Mouse (Mus musculus) CH12.LX (cell line): ENCODE measurements around the gene Taf4. TPM values are rescaled to one million over a fixed set of nuclear protein-coding genes. Genes with fewer than 3 reads are reported as not detected.

Experiments
- DNase-seq: peaks from one replicate; pipeline ENCODE4 v3.0.0-alpha.2; 2013; ENCODE audit errors: extremely low read depth
- H3K27ac ChIP-seq: 2 replicates; pipeline ENCODE4 v1.5.1; 2012; ENCODE audit warnings: low read depth, mild to moderate bottlenecking, control low read depth, moderate library complexity; ENCODE audit not compliant: insufficient read depth
- H3K27me3 ChIP-seq: replicated peaks from 2 replicates; pipeline ENCODE3; 2012; ENCODE audit warnings: inconsistent platforms
- H3K36me3 ChIP-seq, 2 experiments: replicated peaks in 1 of 2; 2 replicates each; pipeline versions ENCODE3 to v1.6.1; 2012; ENCODE audit warnings: inconsistent platforms in 1 of 2, low read length in 1 of 2, mild to moderate bottlenecking in 1 of 2, mixed read lengths in 1 of 2, moderate library complexity in 1 of 2; ENCODE audit not compliant: control insufficient read depth in 1 of 2, insufficient read depth in 1 of 2
- H3K4me1 ChIP-seq, 2 experiments: 2 replicates each; pipeline ENCODE4 v1.6.1; 2012; ENCODE audit warnings: inconsistent platforms in 1 of 2, moderate library complexity in 1 of 2; ENCODE audit not compliant: insufficient read depth in 2 of 2, control insufficient read depth in 1 of 2
- H3K4me2 ChIP-seq: 2 replicates; pipeline ENCODE4 v1.6.1; 2012; ENCODE audit warnings: low read depth, mild to moderate bottlenecking, control low read depth; ENCODE audit not compliant: poor library complexity, insufficient read depth, severe bottlenecking
- H3K4me3 ChIP-seq, 3 experiments: fragments of 150-350 bp in 1 of 3; sonication (generic) in 1 of 3; replicated peaks in 1 of 3; 2 replicates each; pipeline versions ENCODE3 to v1.5.1; 2011 to 2012; ENCODE audit warnings: low read depth in 2 of 3, low read length in 2 of 3, mild to moderate bottlenecking in 2 of 3, moderate library complexity in 2 of 3, control low read depth in 1 of 3, improper control_type of control experiment in 1 of 3, inconsistent platforms in 1 of 3, mixed read lengths in 1 of 3; ENCODE audit not compliant: poor library complexity in 1 of 3
- H3K79me2 ChIP-seq: replicated peaks from 2 replicates; pipeline ENCODE4 v1.6.1; 2012; ENCODE audit warnings: mild to moderate bottlenecking, moderate library complexity; ENCODE audit not compliant: control insufficient read depth, poor library complexity, insufficient read depth, severe bottlenecking; ENCODE audit errors: extremely low read depth
- H3K9ac ChIP-seq: 2 replicates; pipeline ENCODE4 v1.6.1; 2012; ENCODE audit warnings: low read depth, mild to moderate bottlenecking, control low read depth, moderate library complexity; ENCODE audit not compliant: insufficient read depth
- H3K9me3 ChIP-seq: replicated peaks from 2 replicates; pipeline ENCODE3; 2012; ENCODE audit warnings: low read length, inconsistent platforms, mixed read lengths
- BHLHE40 ChIP-seq: IDR thresholded peaks from 2 replicates; pipeline ENCODE4 v1.6.1; 2011; ENCODE audit warnings: mild to moderate bottlenecking, low read depth, low read length, improper control_type of control experiment
- CHD1 ChIP-seq: IDR thresholded peaks from 2 replicates; pipeline ENCODE4 v1.6.1; 2012; ENCODE audit warnings: low read depth, low read length, improper control_type of control experiment, inconsistent platforms
- CHD2 ChIP-seq: IDR thresholded peaks from 2 replicates; pipeline ENCODE4 v1.6.1; 2011; ENCODE audit warnings: low read length, improper control_type of control experiment
- CTCF ChIP-seq, 2 experiments: IDR thresholded peaks in 1 of 2; conservative IDR thresholded peaks in 1 of 2; 2 replicates each; pipeline ENCODE4 v1.5.1; 2011 to 2012; ENCODE audit warnings: low read depth in 2 of 2, low read length in 2 of 2, improper control_type of control experiment in 1 of 2, inconsistent platforms in 1 of 2, mild to moderate bottlenecking in 1 of 2, moderate library complexity in 1 of 2
- ELF1 ChIP-seq: IDR thresholded peaks from 2 replicates; pipeline ENCODE4 v1.6.1; 2014; ENCODE audit warnings: low read depth, mild to moderate bottlenecking, inconsistent platforms, low read length, improper control_type of control experiment
- EP300 ChIP-seq: IDR thresholded peaks from 2 replicates; pipeline ENCODE4 v1.6.1; 2011; ENCODE audit warnings: low read length, improper control_type of control experiment
- ETS1 ChIP-seq: conservative IDR thresholded peaks from 2 replicates; pipeline ENCODE4 v1.6.1; 2012; ENCODE audit warnings: low read depth, mild to moderate bottlenecking, inconsistent platforms, low read length, improper control_type of control experiment, moderate library complexity
- GABPA ChIP-seq: IDR thresholded peaks from 2 replicates; pipeline ENCODE4 v1.6.1; 2012; ENCODE audit warnings: low read depth, low read length, improper control_type of control experiment, inconsistent platforms; ENCODE audit not compliant: insufficient replicate concordance
- IRF4 ChIP-seq: IDR thresholded peaks from 2 replicates; pipeline ENCODE4 v1.6.1; 2014; ENCODE audit warnings: low read depth, mild to moderate bottlenecking, inconsistent platforms, low read length, improper control_type of control experiment
- JUN ChIP-seq: IDR thresholded peaks from 2 replicates; pipeline ENCODE4 v1.6.1; 2011; ENCODE audit warnings: low read depth, mild to moderate bottlenecking, low read length, improper control_type of control experiment, moderate library complexity; ENCODE audit not compliant: insufficient read depth
- KAT2A ChIP-seq: IDR thresholded peaks from 2 replicates; pipeline ENCODE4 v1.6.1; 2012; ENCODE audit warnings: low read length, improper control_type of control experiment, inconsistent platforms; ENCODE audit not compliant: insufficient replicate concordance
- MAX ChIP-seq: IDR thresholded peaks from 2 replicates; pipeline ENCODE4 v1.6.1; 2011; ENCODE audit warnings: low read length, improper control_type of control experiment
- MAZ ChIP-seq: IDR thresholded peaks from 2 replicates; pipeline ENCODE4 v1.6.1; 2012; ENCODE audit warnings: low read depth, mild to moderate bottlenecking, inconsistent platforms, low read length, improper control_type of control experiment, moderate library complexity
- MYC ChIP-seq: IDR thresholded peaks from 2 replicates; pipeline ENCODE4 v1.6.1; 2011; ENCODE audit warnings: low read depth, mild to moderate bottlenecking, improper control_type of control experiment, low read length
- NELFE ChIP-seq: IDR thresholded peaks from 2 replicates; pipeline ENCODE4 v1.6.1; 2011; ENCODE audit warnings: low read depth, low read length, improper control_type of control experiment
- NRF1 ChIP-seq: IDR thresholded peaks from 2 replicates; pipeline ENCODE4 v1.6.1; 2014; ENCODE audit warnings: low read depth, mild to moderate bottlenecking, inconsistent platforms, low read length, improper control_type of control experiment, moderate library complexity
- POLR2A ChIP-seq: IDR thresholded peaks from 2 replicates; pipeline ENCODE4 v1.6.1; 2011; ENCODE audit warnings: low read depth, mild to moderate bottlenecking, improper control_type of control experiment, low read length
- POLR2AphosphoS2 ChIP-seq: IDR thresholded peaks from 2 replicates; pipeline ENCODE4 v1.6.1; 2011; ENCODE audit warnings: low read depth, low read length, improper control_type of control experiment
- RAD21 ChIP-seq: IDR thresholded peaks from 2 replicates; pipeline ENCODE4 v1.6.1; 2011; ENCODE audit warnings: low read depth, mild to moderate bottlenecking, low read length, improper control_type of control experiment, moderate library complexity
- RCOR1 ChIP-seq: conservative IDR thresholded peaks from 2 replicates; pipeline ENCODE4 v1.6.1; 2012; ENCODE audit warnings: low read depth, mild to moderate bottlenecking, inconsistent platforms, low read length, improper control_type of control experiment
- SIN3A ChIP-seq: IDR thresholded peaks from 2 replicates; pipeline ENCODE4 v1.6.1; 2012; ENCODE audit warnings: low read length, improper control_type of control experiment, inconsistent platforms
- TBP ChIP-seq: conservative IDR thresholded peaks from 2 replicates; pipeline ENCODE4 v1.6.1; 2011; ENCODE audit warnings: low read depth, low read length, improper control_type of control experiment
- TCF12 ChIP-seq: IDR thresholded peaks from 2 replicates; pipeline ENCODE4 v1.6.1; 2014; ENCODE audit warnings: low read depth, mild to moderate bottlenecking, inconsistent platforms, low read length, improper control_type of control experiment
- UBTF ChIP-seq: IDR thresholded peaks from 2 replicates; pipeline ENCODE4 v1.6.1; 2012; ENCODE audit warnings: low read depth, mild to moderate bottlenecking, inconsistent platforms, low read length, improper control_type of control experiment, moderate library complexity
- USF1 ChIP-seq: IDR thresholded peaks from 2 replicates; pipeline ENCODE4 v1.6.1; 2014; ENCODE audit warnings: low read depth, mild to moderate bottlenecking, inconsistent platforms, low read length, improper control_type of control experiment
- USF2 ChIP-seq: conservative IDR thresholded peaks from 2 replicates; pipeline ENCODE4 v1.6.1; 2011; ENCODE audit warnings: low read depth, low read length, improper control_type of control experiment
- ZC3H11A ChIP-seq: IDR thresholded peaks from 2 replicates; pipeline ENCODE4 v1.6.1; 2012; ENCODE audit warnings: low read depth, mild to moderate bottlenecking, inconsistent platforms, low read length, improper control_type of control experiment
- ZKSCAN1 ChIP-seq: IDR thresholded peaks from 2 replicates; pipeline ENCODE4 v1.6.1; 2012; ENCODE audit warnings: low read depth, inconsistent platforms, low read length, improper control_type of control experiment, borderline replicate concordance
- ZMIZ1 ChIP-seq: IDR thresholded peaks from 2 replicates; pipeline ENCODE4 v1.6.1; 2012; ENCODE audit warnings: low read depth, mild to moderate bottlenecking, inconsistent platforms, low read length, improper control_type of control experiment
- dilution Hi-C: fragments of 300-500 bp; cut with MboI; formaldehyde crosslinking; loops from 2 replicates; pipeline ENCODE4 v1.14.3; 2020; ENCODE audit warnings: low sequenced_read_pairs; ENCODE audit not compliant: extremely low pct_unique_long_range_greater_than_20kb, extremely low pct_ligation_motif_present
- in situ Hi-C: fragments of 300-500 bp; cut with MboI; formaldehyde crosslinking; loops from 3 replicates; pipeline ENCODE4 v1.14.3; 2019; ENCODE audit warnings: low sequenced_read_pairs, low pct_ligation_motif_present, low pct_unique_long_range_greater_than_20kb, mixed read lengths
- polyA plus RNA-seq: library from polyadenylated mRNA; unstranded; fragments of >175 nt; gene quantifications from 2 replicates; pipeline ENCODE4 v1.2.1, GENCODE M21; 2012; ENCODE audit warnings: low read depth; ENCODE audit not compliant: insufficient read length
- total RNA-seq, 2 experiments: library from RNA; depleted of rRNA; stranded (reverse); fragments of 300-350 nt in 1 of 2; fragments of >200 nt in 1 of 2; gene quantifications; 2 replicates each; pipeline ENCODE4 v1.2.3; 2012 to 2014

Gene Taf4
- total and polyA plus RNA-seq, 3 experiments = 3.0 to 14.5 (median 5.5) TPM

DNA sequence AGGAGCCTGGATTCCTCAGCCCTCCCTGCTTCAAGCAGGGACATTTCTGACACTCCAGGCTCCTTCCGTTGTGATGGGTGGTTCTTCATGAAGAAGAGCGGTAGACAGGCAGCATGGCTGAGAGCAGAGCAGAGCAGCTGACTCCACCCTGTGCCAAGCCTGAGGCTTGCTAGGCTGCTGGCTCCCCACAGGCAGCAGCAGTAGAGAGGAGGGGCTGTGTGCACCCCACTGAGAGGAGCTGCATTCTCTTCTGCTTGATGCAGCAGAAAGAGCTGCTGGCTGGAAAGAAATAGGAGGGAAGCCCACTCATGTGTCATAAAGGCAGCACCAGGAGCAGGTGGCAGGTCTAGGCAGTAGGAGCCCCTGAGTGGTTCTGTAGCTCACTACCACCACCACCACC, 106.6 kb downstream of the Taf4 start:
- Histone ChIP-seq H3K79me2 (no peaks in the 10 kb centered on the region), H3K9ac (no peak overlapping the region), H3K4me1 (no peaks in the 10 kb centered on the region), H3K36me3 (no peaks in the 10 kb centered on the region), H3K4me2 (no peak overlapping the region), H3K4me3 (no peak overlapping the region), H3K9me3 (no peaks in the 10 kb centered on the region), H3K27ac (no peak overlapping the region), H3K27me3 (peaks cover 76% of the 10 kb centered on the region)
- TF ChIP-seq CTCF (conservative IDR thresholded peaks at IDR 0.05 in 1 of 2, IDR thresholded peaks at IDR 0.05 in 1 of 2; ENCODE audit: low read depth in 2 of 2, low read length in 2 of 2) = no peak
- TF ChIP-seq NRF1 = no peak
- TF ChIP-seq CHD1 = no peak
- TF ChIP-seq ZKSCAN1 = no peak
- TF ChIP-seq RAD21 = no peak
- no peak for TF ChIP-seq ZMIZ1
- TF ChIP-seq POLR2AphosphoS2 = no peak
- no peak for TF ChIP-seq IRF4
- no peak for TF ChIP-seq SIN3A
- TF ChIP-seq CHD2 = no peak
- no peak for TF ChIP-seq UBTF
- no peak for TF ChIP-seq GABPA
- TF ChIP-seq ETS1 = no peak
- no peak for TF ChIP-seq USF1
- no peak for TF ChIP-seq MYC
- TF ChIP-seq KAT2A = no peak
- TF ChIP-seq ELF1 = no peak
- DNase-seq = no peak
- dilution Hi-C loops (no loop called here), in situ Hi-C loops (loop anchor here (10.0 kb wide), 1 partner anchor 295 kb away; no protein-coding TSS in a partner anchor)

DNA sequence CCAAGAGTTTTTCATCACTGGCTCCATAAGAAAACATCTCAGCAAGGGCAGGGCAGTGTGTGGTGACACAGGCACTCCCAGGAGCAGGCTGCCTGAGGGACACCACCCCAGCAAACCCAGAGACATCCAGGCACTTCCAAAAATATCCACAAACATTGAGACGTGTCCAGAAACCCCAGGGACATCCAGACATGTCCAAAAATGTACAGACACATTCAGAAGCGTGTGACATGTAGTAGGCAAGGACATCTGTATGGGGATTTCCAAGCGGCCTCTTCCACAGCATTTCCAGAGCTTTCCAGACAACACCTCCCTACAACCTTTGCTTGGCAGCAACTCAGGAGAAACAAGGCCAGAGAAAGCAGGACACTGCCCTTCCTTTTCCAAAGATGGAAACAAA, 108.8 kb downstream of the Taf4 start:
- Histone ChIP-seq H3K36me3 (no peaks in the 10 kb centered on the region), H3K9ac (no peak overlapping the region), H3K79me2 (no peaks in the 10 kb centered on the region), H3K4me3 (no peak overlapping the region), H3K9me3 (no peaks in the 10 kb centered on the region), H3K27ac (no peak overlapping the region), H3K4me1 (no peaks in the 10 kb centered on the region), H3K27me3 (peaks cover 81% of the 10 kb centered on the region), H3K4me2 (no peak overlapping the region)
- dilution Hi-C loops (no loop called here), in situ Hi-C loops (loop anchor here (10.0 kb wide), 1 partner anchor 293 kb away; no protein-coding TSS in a partner anchor)
- no peak for DNase-seq
- TF ChIP-seq TCF12 (no peak), EP300 (no peak), MYC (no peak), MAX (no peak), NRF1 (no peak), RCOR1 (no peak), TBP (no peak), RAD21 (no peak), MAZ (no peak), SIN3A (no peak), POLR2A (no peak), JUN (no peak), USF2 (no peak), POLR2AphosphoS2 (no peak), ZC3H11A (no peak), NELFE (no peak), BHLHE40 (no peak), ZMIZ1 (no peak)
